Mouse (Mus musculus): ENCODE measurements around the gene Dnttip1. TPM values are rescaled to one million over a fixed set of nuclear protein-coding genes. Genes with fewer than 3 reads are reported as not detected.
"Not testable (repeated sequence)": the region's sequence is repeated elsewhere in the genome, so short reads cannot be mapped to it uniquely, and the experiment has no call there.

Gene Dnttip1
- total RNA-seq, 2 experiments from 2014 or later: 40.4 to 41.2 TPM

GRCm38 (mm10) chr2:164788411-164788810 lies 42.6 kb downstream of the Dnttip1 start:
- DNase-seq (ENCODE audit: low spot score in 2 of 2): no peak
- H3K27ac ChIP-seq: no peak overlapping the region
- no peak overlapping the region for H3K4me3 ChIP-seq
- no peak for TF ChIP-seq CTCF (conservative IDR thresholded peaks at IDR 0.05)

DNA sequence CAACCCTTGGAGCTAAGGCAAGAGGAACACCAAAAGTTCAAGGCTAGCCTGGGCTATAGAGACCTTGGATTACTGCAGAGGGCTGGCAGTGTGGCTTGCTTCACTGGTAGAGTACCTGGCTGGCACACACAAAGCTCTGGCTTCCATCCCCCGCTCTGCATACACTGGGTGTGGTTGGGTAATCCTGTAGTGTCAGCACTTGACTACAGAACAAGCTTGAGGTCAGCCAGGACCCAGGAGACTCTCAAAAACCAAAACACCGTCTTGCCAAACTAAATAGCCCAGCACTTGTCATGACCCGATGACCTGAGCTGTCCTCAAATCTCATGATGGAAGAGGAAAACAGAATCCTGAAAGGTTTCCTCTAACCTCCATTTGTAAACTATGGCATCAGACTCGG lies 44.7 kb downstream of the Dnttip1 start:
- Histone ChIP-seq H3K27ac (no peak overlapping the region), H3K4me3 (no peak overlapping the region)
- DNase-seq (ENCODE audit: low spot score in 2 of 2): no peak
- TF ChIP-seq CTCF (conservative IDR thresholded peaks at IDR 0.05): no peak

- no peak for DNase-seq (ENCODE audit: low spot score in 2 of 2)
- Histone ChIP-seq H3K27ac (no peak overlapping the region), H3K4me3 (no peak overlapping the region)
- no peak for TF ChIP-seq CTCF (conservative IDR thresholded peaks at IDR 0.05)
These were observed 46.1 kb downstream of the Dnttip1 start for GRCm38 (mm10) chr2:164791841-164792261.

DNA sequence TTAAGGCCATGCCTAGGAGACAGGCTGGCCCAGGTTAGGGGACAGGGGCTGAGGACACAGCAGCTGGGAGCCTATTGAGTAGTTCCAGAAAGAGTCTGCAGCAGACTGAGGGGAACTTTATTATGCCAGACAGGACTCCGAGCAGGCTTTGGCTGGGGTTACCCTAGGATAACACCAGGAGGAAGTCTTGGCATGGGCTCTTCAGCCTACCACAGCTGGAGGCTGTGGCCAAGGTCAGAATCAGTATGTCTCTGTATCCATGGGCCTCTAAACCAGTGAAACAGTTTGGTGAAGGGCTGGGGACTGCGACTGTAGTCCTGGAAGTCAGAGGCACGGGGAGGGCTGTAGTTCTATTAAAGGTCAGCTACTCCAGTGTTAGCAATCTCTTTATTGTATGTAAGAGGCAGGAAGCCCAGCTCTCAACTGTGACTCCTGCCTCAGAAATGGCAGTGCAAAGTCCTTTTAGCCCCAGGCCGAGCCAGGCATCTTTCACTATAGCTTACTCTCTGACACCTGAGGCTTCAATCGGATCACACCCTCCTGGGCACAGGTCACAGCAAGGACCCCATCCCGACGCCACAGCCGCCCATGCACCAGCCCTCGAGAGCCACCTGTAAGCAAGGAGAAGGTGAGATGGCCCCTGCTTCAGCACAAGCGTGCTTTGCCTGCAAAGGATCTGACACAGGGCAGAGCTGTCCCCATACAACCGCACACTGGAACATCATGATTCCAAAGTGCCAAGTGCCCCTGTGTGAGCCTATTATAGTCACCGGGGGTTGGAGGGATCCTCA lies 46.8 kb downstream of the Dnttip1 start:
- no peak overlapping the region for H3K27ac ChIP-seq
- TF ChIP-seq CTCF (conservative IDR thresholded peaks at IDR 0.05): no peak
- H3K4me3 ChIP-seq: no peak overlapping the region
- DNase-seq (ENCODE audit: low spot score in 2 of 2): no peak

DNA sequence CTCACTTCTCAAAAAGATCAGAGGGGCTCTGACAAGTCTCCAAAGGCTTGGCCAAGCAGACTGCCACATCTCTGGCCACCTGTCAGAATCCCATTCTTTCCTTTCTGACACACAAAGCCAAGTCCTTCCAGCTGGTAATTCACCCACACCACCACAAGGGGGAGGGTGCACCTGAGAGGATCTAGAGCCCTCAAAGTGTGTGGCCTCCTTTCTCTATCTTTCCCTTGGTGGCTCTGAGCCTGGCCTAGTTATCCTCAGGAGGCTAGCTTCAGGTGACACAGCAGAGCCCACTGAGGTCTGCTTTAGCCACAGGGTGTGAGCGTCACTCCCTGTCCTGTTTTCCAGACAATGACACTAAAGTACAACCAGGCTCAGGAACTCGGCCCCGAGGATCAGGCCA lies 47.5 kb downstream of the Dnttip1 start:
- Histone ChIP-seq H3K27ac (peak overlapping the region; percentile 53; the same call in 1 of the 2 replicates), H3K4me3 (no peak overlapping the region)
- TF ChIP-seq CTCF (conservative IDR thresholded peaks at IDR 0.05): peak; percentile 83
- peak in 1 of 2 experiments; percentile 63 for DNase-seq (ENCODE audit: low spot score in 2 of 2)

GRCm38 (mm10) chr2:164793772-164794171 lies 48.0 kb downstream of the Dnttip1 start:
- H3K27ac ChIP-seq: peak overlapping the region; percentile 53
- DNase-seq (ENCODE audit: low spot score in 2 of 2): no peak
- H3K4me3 ChIP-seq: no peak overlapping the region
- TF ChIP-seq CTCF (conservative IDR thresholded peaks at IDR 0.05): no peak

DNA sequence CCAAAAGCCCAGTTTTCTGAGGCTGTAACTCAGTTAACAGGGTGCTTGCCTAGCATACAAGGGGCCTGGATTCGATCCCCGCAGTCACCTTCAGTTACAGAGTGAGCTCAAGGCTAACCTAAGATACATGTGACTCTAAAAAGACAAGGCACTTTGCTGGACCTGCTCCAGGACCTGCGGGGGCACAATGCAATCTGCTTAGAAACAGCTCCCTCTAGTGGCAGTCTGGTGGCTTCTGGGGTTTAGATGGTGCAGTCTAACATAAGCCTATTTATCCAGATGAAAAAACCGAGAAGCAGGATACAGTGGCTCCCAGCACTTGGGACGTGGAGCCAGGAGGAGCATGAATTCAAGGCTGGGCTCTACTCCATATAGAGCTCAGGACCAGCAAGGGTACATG lies 48.5 kb downstream of the Dnttip1 start:
- TF ChIP-seq CTCF (conservative IDR thresholded peaks at IDR 0.05): peak; percentile 90
- Histone ChIP-seq H3K4me3 (no peak overlapping the region), H3K27ac (peak overlapping the region; percentile 53)
- DNase-seq (ENCODE audit: low spot score in 2 of 2): peak; percentile 87 to 89

GRCm38 (mm10) chr2:164795868-164796267 lies 50.1 kb downstream of the Dnttip1 start:
- Histone ChIP-seq H3K27ac (no peak overlapping the region), H3K4me3 (no peak overlapping the region)
- TF ChIP-seq CTCF (conservative IDR thresholded peaks at IDR 0.05): no peak
- DNase-seq (ENCODE audit: low spot score in 2 of 2): no peak

GRCm38 (mm10) chr2:164798554-164798953 lies 52.8 kb downstream of the Dnttip1 start:
- not testable (repeated sequence) for H3K4me3 ChIP-seq; H3K27ac ChIP-seq; DNase-seq (ENCODE audit: low spot score in 2 of 2)
- TF ChIP-seq CTCF (conservative IDR thresholded peaks at IDR 0.05): peak; percentile 71

DNA sequence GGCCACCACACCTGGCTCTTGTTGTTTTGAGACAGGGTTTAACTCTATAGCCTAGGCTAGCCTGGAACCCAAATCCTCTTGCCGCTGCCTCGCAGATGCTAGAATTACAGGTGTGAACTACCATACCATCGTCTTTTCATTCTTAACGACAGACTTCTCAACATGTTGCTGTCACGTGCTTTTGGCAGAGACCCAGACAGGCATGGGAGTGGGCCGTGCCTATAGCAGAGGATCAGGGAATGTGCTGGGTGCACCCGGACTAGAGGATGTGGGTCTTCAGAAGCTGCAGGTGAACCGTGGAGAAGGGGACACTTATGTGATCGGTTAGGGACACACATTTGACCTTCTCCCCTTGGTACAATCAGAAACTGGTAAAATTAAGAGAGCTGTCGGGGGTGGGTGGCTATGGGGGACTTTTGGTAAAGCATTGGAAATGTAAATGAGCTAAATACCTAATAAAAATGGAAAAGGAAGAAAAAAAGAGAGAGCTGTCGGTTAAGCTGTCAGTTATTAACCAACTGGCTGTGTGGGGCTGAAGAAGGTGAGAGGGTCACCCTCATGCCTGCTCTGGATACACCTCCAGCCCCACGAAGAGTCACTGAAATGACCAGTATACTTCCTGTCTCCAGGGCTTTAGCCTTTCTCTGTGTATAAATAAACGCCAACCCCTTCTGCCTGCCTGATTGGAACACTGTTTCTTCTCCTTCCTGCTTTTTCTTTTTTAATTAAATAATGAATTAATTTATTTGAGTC lies 54.6 kb downstream of the Dnttip1 start:
- H3K27ac ChIP-seq: no peak overlapping the region
- TF ChIP-seq CTCF (conservative IDR thresholded peaks at IDR 0.05): no peak
- DNase-seq (ENCODE audit: low spot score in 2 of 2): no peak
- no peak overlapping the region for H3K4me3 ChIP-seq

- H3K27ac ChIP-seq: no peak overlapping the region
- no peak for DNase-seq (ENCODE audit: low spot score in 2 of 2)
- H3K4me3 ChIP-seq: peak overlapping the region; percentile 100
- TF ChIP-seq CTCF (conservative IDR thresholded peaks at IDR 0.05): no peak
These were observed 57.6 kb downstream of the Dnttip1 start for GRCm38 (mm10) chr2:164803201-164803920.

DNA sequence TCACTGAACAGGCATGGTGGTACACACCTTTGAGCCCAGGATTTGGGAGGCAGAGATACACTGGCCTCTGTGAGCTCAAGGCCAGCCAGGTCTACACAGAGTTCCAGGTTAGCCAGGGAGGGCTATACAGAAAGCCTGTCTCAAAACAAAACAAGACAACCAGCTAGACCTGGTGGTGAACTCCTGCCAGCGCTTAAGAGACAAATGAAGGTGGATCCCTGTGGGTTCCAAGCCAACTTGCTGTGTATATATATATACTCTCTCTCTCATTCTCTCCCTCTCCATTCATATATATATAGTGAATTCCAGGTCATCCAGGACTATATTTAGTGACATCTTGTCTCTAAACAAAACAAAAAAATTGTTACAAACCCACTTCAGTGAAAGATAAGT lies 58.1 kb downstream of the Dnttip1 start:
- TF ChIP-seq CTCF (conservative IDR thresholded peaks at IDR 0.05): no peak
- Histone ChIP-seq H3K27ac (no peak overlapping the region; the same call in 1 of the 2 replicates), H3K4me3 (peak overlapping the region; percentile 100)
- DNase-seq (ENCODE audit: low spot score in 2 of 2): no peak
